Mouse (Mus musculus) embryonic fibroblast, embryonic 13.5 days (primary cell): ENCODE results near the gene Csmd2.

Source experiments
- CTCF ChIP-seq: IDR thresholded peaks from 2 replicates; pipeline ENCODE4 v1.5.1; 2011; ENCODE audit warnings: mild to moderate bottlenecking, control low read depth, low read length, moderate library complexity, borderline replicate concordance; ENCODE audit not compliant: insufficient read depth
- POLR2A ChIP-seq: IDR thresholded peaks from 2 replicates; pipeline ENCODE4 v1.6.1; 2011; ENCODE audit warnings: low read depth, mild to moderate bottlenecking, control low read depth, low read length, moderate library complexity

- TF ChIP-seq POLR2A (no peak), CTCF (no peak)
These were observed 385.5 kb downstream of the Csmd2 start for GRCm38 (mm10) chr4:128373196-128373595.
